In genomic region chr10:19268051-19268450, GRCm38 (mm10) we compare ENCODE assay signal across 27 mouse cellular contexts.
DNase-seq lines count a peak whose midpoint lies in the region; TF ChIP-seq lines count a peak whose summit lies in the region.
"Had no signal": no experiment of that assay in that cellular context is flagged by ENCODE, and none has a peak within 500 bp of the region (broad histone marks: within the 10 kb centered on the region; RNA-seq: fewer than 3 reads in every experiment).

No protein-coding gene starts in this region.

- no peaks in the 10 kb centered on the region for H3K36me3 ChIP-seq in CH12.LX (replicated peaks in 1 of 2; ENCODE audit: control insufficient read depth in 1 of 2, insufficient read depth in 1 of 2, low read length in 1 of 2)
- H3K36me3 ChIP-seq: forebrain, embryonic 10.5 days; forebrain, embryonic 15.5 days; G1E; intestine, embryonic 15.5 days; midbrain, embryonic 15.5 days; stomach, embryonic 15.5 days had no signal

- no peak for TF ChIP-seq RAD21 in CH12.LX (IDR thresholded peaks at IDR 0.05; ENCODE audit: low read depth, low read length)

- no peaks in the 10 kb centered on the region for H3K9me3 ChIP-seq in CH12.LX (replicated peaks; ENCODE audit: low read length)
- H3K9me3 ChIP-seq: forebrain, embryonic 10.5 days; forebrain, embryonic 15.5 days; G1E; intestine, embryonic 15.5 days; midbrain, embryonic 15.5 days; stomach, embryonic 15.5 days had no signal

- H3K27me3 ChIP-seq in CH12.LX (replicated peaks): no peaks in the 10 kb centered on the region
- H3K27me3 ChIP-seq: forebrain, embryonic 15.5 days; intestine, embryonic 15.5 days; midbrain, embryonic 15.5 days; stomach, embryonic 15.5 days had no signal

- peaks cover 2 to 4% of the 10 kb centered on the region in 2 experiments; a peak in 2 of 4 replicates for H3K4me1 ChIP-seq in CH12.LX (ENCODE audit: control insufficient read depth in 1 of 2, insufficient read depth in 2 of 2)
- H3K4me1 ChIP-seq: forebrain, embryonic 10.5 days; forebrain, embryonic 15.5 days; intestine, embryonic 15.5 days; midbrain, embryonic 15.5 days; stomach, embryonic 15.5 days had no signal

- no peak overlapping the region for H3K4me3 ChIP-seq in CH12.LX (replicated peaks in 1 of 3; ENCODE audit: low read depth in 2 of 3, low read length in 2 of 3, poor library complexity in 1 of 3)
- H3K4me3 ChIP-seq: forebrain, embryonic 10.5 days; forebrain, embryonic 15.5 days; intestine, embryonic 15.5 days; layer of hippocampus, adult 2 months; midbrain, embryonic 15.5 days; stomach, embryonic 15.5 days had no signal

- TF ChIP-seq EP300 in CH12.LX (IDR thresholded peaks at IDR 0.05; ENCODE audit: low read length): no peak

- H3K4me2 ChIP-seq in CH12.LX (ENCODE audit: insufficient read depth, low read depth, poor library complexity, severe bottlenecking): no peak overlapping the region
- H3K4me2 ChIP-seq: forebrain, embryonic 15.5 days; intestine, embryonic 15.5 days; midbrain, embryonic 15.5 days; stomach, embryonic 15.5 days had no signal

- in situ Hi-C loops in CH12.LX (cut with MboI; ENCODE audit: low pct_ligation_motif_present, low pct_unique_long_range_greater_than_20kb, low sequenced_read_pairs): no loop called here

- peak; percentile 18 for DNase-seq in CD4-positive helper T cell, adult 2 months (ENCODE audit: low read depth, low spot score)
- DNase-seq in CH12.LX (ENCODE audit: extremely low read depth): peak; percentile 47
- DNase-seq in thymus, adult 18-20 months: peak; percentile 24 to 55
- DNase-seq in thymus, postnatal 25 days: peak; percentile 46
- no peak for DNase-seq in gastrocnemius, postnatal 25 days
- no peak for DNase-seq in layer of hippocampus, adult 9-11 months
- DNase-seq in urinary bladder, postnatal 36 days (ENCODE audit: low spot score in 2 of 2): no peak
- no peak for DNase-seq in embryo, embryonic 10 days (ENCODE audit: low spot score)
- DNase-seq: adrenal gland, postnatal 10 days; cerebellum, adult 11-12 months; cerebellum, postnatal 10 days; heart, postnatal 14 days; kidney, adult 2 months; kidney, postnatal 36 days; layer of hippocampus, postnatal 36 days; liver; lung, adult 2 months; lung, postnatal 14 days; right cerebral cortex, postnatal 25 days had no signal

- H3K9ac ChIP-seq in CH12.LX (ENCODE audit: insufficient read depth, low read depth): no peak overlapping the region
- H3K9ac ChIP-seq: forebrain, embryonic 15.5 days; intestine, embryonic 15.5 days; liver, embryonic 14.5 days; midbrain, embryonic 15.5 days; stomach, embryonic 15.5 days had no signal

- no peak for TF ChIP-seq POLR2A in CH12.LX (IDR thresholded peaks at IDR 0.05; ENCODE audit: low read depth, low read length)

- dilution Hi-C loops in CH12.LX (cut with MboI; ENCODE audit: extremely low pct_ligation_motif_present, extremely low pct_unique_long_range_greater_than_20kb, low sequenced_read_pairs): no loop called here

- TF ChIP-seq CTCF in CH12.LX (conservative IDR thresholded peaks at IDR 0.05 in 1 of 2, IDR thresholded peaks at IDR 0.05 in 1 of 2; ENCODE audit: low read depth in 2 of 2, low read length in 2 of 2): no peak

- H3K27ac ChIP-seq in CH12.LX (ENCODE audit: insufficient read depth, low read depth): no peak overlapping the region
- H3K27ac ChIP-seq: forebrain, embryonic 10.5 days; forebrain, embryonic 15.5 days; intestine, embryonic 15.5 days; layer of hippocampus, adult 2 months; liver, embryonic 14.5 days; midbrain, embryonic 15.5 days; stomach, embryonic 15.5 days had no signal

- H3K79me2 ChIP-seq in CH12.LX (replicated peaks; ENCODE audit: control insufficient read depth, extremely low read depth, insufficient read depth, poor library complexity, severe bottlenecking): no peaks in the 10 kb centered on the region

TF ChIP-seq in CH12.LX, 34 proteins besides CTCF, POLR2A, EP300 and RAD21:
- no peak for TF ChIP-seq MAZ (IDR thresholded peaks at IDR 0.05; ENCODE audit: low read depth, low read length)
- TF ChIP-seq ELF1 (IDR thresholded peaks at IDR 0.05; ENCODE audit: low read depth, low read length): peak; percentile 60
- 0 out of 2 replicates have a peak, but pooled peaks have one; percentile 13 for TF ChIP-seq TCF12 (IDR thresholded peaks at IDR 0.05; ENCODE audit: low read depth, low read length)

Comparison
In these comparisons a context has a peak if more than half of its experiments do, and no peak if none do; other contexts are left out.
1. DNase-seq: peak in CD4-positive helper T cell, adult 2 months (single experiment), CH12.LX (single experiment), thymus, adult 18-20 months (2 of 2) and thymus, postnatal 25 days (single experiment); none in gastrocnemius, postnatal 25 days (single experiment), layer of hippocampus, adult 9-11 months (single experiment), urinary bladder, postnatal 36 days (0 of 2) and embryo, embryonic 10 days (single experiment).